Mouse (Mus musculus) layer of hippocampus, postnatal 10 days (tissue): ENCODE data around the gene Gm20388. TPM values are rescaled to one million over a fixed set of nuclear protein-coding genes. Genes with fewer than 3 reads are reported as not detected.

ENCODE experiments used
- DNase-seq, 2 experiments: peaks; one replicate each; pipeline ENCODE4 v3.0.0; 2021; ENCODE audit warnings: low spot score in 2 of 2
- total RNA-seq, 2 experiments: library from RNA; stranded (reverse); gene quantifications; 2 replicates each; pipeline ENCODE4 v1.2.3; 2021

Gene Gm20388
- total RNA-seq, 2 experiments from 2014 or later: not detected

DNA sequence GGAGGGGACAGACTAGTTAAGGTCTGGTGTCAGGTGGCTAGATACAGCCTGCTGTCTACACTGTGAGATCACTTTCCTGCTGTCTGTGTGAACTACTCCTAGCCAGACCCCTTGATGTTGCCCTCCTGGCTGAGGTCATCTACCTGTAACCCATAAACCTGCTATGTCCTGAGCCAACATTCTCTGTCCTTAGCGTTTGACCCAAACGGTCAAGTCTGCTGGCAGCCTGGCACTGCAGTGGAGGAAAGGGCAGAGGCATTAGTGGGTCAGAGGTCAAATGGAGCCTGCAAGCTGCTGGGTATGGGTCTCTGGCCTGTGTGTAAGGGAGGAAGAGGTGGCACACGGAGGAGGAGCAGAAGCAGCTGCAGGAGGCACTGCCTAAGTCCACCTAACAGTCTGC, 4362.2 kb downstream of the Gm20388 start:
- DNase-seq: no peak

DNA sequence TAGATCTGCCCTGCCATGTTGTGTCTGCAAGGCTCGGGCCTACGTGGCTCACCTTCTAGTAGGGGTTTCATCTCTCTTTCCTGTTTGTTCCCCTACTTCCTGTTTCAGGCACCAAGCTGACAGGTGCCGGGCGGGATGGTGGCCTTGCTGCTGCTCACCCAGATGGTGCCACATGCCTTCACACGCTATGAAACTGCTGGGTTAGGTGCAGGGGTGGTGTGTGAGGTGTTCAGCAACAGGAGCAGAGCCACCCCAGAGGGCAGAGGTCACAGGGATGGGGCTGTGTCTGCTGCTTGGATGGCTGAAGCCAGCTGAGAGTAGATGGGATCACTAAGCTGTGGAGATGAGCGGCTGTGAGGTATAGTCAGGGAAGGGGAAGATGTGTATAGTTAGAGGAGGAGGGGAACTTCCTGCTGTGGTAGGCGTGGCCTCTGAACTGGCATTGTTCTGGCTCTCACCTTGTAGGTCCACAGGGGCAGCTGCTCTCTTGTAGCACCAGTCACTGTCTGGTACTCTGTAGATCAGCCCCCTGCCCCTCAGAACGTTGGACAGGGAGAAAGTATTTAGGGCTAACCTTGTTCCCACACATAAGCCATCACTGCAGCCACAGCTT, 4363.1 kb downstream of the Gm20388 start:
- no peak for DNase-seq

DNA sequence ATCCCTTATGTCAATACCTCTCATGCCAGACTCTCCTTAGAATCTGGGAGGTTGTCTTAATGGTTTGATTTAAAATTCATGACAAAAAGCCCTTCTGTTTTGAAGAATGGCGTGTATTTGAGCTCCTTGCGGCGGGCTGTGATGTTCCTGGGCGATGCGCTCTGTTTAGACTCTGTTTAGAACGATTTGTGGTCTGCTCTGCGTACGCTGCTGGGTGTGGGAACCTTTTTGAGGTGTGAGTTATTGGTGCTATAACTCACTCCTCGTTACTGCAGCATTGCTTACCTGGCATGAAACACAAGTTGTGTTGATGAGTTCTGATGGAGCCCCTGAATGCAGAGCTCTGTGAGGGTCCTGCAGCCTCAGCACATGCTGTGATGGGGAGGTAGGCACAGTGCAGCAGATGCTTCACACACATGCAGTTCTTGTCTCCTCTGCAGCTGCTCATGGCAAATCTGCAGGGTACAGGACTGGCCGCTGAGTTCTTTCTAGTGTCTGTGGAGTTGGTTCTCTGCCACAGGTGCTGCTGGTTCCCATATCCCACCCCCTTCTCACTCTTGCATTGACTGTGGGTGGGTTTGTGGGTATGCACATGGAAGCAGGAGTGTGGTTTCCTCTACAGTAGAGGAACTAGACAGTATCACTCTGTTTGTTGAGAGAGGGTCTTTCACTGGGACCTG, 4363.9 kb downstream of the Gm20388 start:
- DNase-seq: no peak

DNA sequence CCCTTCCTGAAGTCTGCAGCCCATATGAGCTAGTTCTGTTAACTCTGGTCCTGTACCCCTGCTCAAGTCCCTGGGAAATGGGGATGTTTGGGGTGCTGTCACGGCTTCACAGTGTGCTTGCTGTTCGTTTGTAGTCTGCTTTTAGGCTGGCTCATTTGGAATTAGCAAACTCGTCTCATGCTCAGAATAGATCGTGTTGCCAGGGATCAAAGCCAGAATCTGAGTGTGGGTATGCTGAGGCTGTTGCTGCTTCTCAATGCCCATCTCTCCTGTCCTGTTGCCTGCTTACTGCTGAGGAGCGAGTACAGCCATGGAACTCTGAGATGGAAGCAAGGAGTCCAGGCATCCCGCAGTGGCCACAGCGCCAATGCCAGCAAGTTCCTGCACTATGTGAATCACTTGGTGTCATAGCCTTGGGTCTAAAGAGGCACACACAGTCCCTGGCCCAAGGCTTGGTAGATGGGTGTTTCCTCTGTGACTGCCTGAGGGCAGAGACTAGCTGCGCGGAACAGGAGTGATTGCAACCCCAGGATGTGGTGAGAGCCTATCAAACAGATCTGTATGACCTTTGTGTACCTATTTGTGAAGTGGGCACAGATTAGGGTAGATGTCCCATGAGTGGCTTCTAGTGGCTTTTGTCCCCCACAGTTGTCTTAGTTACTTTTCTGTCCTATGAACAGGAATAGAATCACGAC, 4364.9 kb downstream of the Gm20388 start:
- DNase-seq: no peak

DNA sequence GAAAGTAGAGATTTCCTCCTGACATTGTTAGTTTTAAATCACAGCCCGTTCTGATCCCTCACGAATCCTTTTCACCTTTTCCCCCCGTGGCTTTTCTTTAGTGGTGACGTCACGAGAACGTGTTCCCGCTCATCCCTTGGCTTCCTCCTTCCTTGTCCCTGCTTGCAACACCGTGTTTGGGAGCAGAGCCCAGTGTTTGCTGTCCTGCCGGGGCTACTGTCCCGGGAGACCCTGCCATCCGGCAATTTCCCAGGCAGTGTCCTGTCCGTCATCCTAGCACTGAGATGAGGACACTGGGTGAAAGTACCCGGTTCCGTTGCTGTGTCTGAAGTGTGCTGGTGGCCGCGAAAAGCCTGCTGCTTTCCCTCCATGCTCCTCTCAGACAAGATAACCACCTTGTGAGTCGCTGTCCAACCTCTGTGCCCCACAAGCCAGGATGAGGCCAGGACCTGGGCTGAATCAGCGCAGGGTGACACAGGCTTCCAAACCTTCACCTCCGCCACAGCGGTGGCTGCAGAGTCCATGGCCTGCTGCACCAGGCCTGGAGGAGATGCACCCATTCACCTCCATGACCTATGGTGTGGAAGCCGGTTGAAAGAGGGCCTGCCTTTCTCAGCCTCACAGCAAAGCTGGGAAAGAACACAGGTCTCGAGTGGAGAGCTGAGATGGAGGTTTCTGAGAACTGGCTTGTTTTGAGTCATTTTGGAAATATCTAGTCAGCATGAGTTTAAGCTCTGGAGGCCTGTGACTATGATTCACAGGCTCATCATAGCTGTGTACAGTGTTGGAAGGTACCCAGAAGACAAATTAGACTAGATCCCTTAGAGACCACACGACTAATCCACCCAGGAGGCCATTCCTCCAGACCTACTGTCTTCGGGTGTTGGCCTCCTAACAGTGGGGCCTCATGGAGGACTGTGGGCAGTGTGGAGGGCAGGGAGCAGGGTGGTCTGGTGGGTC, 4367.6 kb downstream of the Gm20388 start:
- DNase-seq: no peak

DNA sequence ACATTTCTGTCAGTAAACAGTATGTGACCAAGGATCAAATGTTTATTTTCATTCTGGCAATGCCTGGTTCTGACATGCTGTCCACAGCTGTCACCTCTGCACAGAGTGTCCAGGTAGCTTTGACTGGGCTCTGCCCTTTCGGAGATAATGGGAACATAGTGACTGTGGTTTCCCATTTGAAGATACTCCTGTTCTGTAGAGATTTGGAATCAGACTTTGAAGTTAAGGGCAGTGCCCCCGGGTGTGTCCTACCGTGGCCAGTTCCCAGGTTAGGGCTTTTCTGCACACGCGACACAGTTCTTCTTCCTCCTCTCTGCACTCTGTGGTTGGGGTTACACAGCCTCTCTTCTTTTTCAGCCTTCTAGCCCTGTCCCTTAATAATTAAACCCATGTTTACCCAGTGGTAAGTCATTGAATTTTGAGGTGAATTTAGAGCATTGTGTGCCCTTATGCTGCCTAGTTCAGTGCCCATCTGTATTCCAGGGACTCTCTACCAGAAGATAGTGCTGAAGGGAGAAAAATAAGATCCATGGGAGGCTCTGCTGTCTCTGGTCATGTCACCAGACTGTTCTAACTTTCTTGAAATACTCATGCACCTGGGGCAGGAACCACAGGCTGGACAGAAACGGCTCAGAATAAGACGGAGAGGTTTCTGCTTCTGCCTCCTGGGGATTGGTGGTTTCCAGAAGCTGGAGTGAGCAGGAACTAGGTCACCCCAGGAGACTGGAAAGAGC, 4368.5 kb downstream of the Gm20388 start:
- DNase-seq: no peak

DNA sequence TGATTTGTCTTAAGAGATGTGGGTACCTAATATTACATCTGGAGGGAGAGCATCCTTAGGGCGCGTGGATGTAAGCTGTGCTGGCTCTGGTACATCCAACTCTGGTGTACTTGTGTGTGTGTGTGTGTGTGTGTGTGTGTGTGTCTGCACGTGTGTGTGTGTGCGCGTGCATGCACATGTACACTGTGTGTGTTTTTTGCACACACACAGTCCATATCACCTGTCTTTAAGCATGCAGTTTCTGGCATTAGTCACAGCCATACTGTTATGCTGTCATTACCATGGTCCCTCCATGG, 4369.0 kb downstream of the Gm20388 start:
- no peak for DNase-seq

DNA sequence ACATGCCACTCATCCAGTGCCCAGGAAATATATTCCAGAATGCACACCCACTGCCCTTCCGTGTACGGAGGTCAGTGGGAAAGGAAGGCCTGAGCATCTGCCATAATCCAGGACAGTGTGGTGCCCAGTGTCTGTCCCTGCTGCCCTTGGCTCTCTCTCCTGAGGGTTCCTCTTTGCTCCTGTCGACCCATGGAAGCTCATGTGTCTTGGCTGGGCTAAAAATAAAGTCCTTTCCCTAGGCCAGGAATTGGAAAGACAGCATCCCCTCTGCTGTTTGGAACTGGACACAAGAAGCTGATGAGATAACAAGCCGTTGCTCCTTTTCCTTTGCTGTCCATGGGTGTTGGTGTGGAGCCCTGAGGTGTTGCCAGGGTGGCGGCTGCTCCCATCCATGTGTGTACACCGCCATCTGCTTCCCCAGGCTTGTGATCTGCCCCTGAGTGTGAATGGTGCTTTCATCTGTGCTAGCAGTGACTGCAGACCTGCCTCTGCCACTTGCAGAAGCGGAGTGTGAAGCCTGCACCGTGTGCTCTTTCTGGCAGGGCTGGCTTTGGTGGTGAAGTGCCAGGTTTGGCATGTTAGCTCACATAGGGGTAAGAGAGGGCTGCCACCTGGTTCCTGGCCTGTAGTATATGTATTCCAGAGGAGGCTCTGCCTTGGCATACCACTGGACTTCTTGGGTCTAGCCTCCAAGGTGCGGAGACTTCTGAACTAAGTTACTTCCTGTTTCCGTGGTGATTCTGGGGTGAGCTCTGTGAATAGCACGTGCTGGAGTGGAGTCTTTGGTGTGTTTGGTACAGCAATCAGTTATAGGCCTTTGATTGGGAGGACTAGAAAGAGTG, 4371.3 kb downstream of the Gm20388 start:
- no peak for DNase-seq

DNA sequence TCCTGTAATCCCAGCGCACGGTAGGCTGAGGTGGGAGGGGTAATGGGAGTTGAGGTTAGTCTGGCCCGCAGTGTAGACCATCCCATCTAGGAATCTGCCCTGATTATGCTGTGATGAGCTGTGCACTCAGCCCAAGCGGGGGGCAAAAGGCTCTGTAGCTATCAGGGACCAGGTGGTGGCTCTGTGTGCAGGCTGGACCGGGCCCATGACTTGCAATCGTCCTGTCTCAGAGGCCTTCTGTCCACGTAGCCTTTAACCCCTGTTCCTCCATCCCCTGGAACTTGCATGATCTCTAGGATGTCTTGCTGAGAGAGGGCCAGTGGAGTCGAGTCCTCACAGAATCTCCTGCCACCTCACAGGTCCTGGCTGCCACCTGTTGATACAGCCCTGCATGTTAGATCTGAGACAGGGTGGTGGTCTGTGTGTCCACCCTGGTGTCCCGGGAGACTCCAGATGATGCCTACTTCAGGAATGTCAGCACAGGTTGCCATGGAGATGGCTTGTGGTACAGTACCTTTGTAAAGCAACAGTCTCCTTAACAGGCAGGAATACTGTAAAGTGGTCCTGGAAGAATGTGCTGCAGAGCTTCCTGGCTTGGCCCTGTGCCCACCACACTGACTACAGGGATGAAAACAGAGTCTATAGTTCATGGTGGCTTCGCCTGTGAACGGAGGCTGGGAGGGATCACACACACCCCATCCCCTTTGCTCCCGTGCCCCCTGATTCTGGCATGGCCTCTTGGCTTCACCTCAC, 4372.4 kb downstream of the Gm20388 start:
- no peak for DNase-seq

DNA sequence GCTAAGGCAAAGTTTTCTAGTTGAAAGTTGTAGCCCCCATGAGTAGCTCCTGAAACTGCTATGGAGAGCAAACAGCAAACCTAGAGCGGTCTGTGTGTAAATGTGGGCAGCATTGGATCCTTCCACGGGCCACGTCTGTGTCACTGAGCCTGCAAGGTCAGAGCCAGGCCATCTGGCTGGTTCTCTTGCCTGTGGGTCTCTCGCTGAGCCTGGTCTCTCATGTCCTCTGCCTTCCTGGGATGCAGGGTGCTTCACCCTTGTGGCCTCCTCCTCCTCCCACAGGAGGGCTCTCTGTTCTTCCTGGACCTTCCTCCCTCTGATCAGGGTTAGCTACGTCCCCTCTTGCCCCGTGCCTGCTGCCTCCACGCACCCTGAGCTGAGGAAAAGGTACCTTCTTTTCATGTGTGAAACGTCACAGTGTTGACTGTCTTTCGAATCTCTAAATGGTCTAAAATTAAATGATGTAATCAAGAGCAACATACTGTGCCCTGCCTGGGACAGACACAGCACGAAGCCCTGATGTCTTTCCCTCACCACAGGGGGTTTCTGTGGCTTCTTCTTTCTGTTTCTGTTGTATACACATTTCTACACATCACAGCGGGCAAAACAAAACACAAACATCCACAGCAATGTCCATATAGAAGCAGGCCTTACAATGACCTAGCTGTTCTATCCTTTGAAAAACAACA, 4373.1 kb downstream of the Gm20388 start:
- no peak for DNase-seq

DNA sequence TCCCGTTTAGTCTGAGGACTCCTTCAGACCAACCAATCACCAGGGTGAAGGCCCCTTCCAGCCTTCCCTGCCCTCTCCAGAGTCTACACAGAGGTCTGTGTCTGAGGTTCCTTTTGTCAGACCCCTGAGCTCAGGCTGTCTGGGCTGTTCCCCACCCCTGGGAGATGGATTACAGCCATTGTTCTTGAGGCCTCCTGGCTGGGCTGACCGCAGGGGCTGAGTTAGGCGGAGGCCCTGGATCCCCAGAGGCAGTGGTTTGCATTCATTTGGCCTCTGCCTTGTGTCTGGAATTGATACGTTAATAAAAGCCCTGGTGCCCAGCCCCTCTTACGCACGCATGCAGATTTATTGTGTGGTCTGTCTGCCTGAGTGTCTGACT, 4373.7 kb downstream of the Gm20388 start:
- DNase-seq: no peak

DNA sequence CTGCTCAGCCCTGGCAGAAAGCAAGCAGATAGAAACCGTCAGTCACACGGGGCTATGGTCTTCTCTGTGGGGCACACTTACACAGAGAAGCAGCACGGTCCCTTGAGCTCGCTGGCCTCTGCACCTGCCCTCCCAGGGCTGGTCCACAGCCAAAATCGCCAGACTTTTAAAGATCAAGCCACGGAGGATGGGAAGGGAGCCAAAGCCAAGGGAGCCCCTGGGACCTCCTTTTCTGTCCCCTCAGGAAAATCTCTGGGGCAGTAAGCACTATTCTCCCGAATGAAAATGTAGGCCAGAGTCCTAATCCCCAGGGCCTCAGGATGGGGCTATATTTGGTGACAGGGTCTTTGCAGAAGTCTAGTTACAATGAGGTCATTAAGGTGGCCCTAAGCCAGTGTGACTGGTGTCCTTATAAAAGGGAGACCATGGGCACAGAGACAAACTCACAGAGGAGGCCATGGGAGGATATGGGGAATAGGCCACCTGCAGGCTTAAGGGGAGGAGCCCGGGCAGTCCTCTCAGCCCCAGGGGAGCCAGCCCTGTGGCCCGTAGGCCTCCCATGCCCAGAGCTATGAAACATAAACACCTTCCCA, 4374.4 kb downstream of the Gm20388 start:
- DNase-seq: peak in 1 of 2 experiments; percentile 54

DNA sequence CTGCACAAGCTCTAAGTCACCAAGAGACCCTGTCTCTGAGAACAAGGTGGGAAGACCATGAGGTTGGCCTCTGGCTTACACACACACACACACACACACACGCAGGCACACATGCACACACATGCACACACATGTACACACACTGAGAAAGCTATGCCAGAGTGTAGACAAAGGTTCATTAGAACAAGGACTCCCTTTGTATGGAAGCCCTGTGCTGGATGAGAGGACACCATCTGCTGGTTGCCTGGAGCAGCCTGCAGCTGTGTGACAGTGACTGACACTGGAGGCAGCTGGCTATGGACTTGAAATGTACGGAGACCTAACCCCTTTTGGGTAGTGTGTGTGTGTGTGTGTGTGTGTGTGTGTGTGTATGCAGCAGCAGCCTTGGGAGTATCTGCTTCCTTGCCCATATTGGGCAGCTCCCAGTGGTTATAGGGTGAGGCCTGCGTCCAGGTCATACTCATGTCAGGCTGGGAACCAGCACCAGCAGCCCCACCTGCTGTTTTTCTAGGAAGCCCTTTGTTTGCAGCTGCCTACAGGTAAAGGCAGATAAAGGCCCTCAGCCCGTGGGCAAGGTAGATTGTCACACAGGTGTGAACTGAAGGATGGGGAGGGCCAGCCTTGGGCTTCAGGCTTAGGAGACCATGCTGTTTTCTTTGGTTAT, 4376.0 kb downstream of the Gm20388 start:
- no peak for DNase-seq

DNA sequence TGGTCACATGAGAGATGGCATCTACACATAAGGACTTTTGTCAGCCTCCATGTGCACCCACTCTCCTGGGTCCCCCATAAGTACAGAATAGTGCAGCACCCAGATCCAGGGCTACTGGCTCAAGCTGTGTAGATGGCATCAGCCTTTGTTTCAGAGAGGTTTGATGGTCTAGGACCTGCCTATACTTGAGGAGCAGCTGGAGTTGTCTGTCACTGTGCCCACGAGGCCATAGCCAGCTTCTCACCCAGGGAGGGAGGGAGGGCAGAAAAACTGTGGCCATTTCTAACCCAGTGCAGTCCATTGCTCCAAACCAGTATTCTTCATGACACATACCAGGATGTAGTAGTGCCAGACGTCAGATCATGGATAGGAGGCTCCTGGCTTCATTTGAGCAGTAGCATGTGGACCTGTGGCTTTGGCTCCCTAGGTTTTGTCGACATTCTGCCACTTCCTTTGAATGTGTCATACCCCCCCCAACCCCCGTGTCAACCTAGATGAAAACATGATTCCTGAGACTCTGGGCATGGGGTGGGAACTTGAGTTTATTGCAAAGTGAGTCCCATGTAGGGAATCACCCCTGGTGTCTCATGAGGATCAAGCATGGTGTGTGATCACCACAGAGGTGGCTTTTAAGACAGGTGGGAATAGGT, 4377.7 kb downstream of the Gm20388 start:
- no peak for DNase-seq

DNA sequence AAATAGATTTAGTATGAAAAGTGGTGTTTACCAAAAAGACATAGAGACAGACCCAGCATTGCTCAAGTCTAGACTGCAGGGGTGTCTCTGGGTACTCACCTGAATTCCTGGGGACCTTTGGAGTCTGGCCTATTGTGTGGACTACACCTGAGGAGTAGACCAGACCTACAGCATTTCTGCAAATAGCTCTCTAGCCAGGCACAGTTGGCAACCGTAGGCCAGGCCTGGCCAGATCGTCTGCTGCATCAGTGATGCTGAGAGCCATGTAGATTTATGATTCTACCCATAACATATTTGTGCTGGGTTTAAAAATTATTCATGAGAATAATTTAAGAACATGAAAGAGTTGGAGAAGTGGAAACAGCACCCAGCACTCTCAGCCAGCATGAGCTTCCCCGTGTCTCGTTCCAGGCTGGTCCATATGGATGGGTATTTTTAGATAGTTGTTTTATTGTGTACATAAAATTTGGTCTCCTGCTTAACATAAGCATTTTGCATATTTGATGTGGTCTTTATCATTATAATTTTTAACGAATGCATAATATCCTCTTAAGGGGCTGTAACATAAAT, 4378.9 kb downstream of the Gm20388 start:
- DNase-seq: no peak

DNA sequence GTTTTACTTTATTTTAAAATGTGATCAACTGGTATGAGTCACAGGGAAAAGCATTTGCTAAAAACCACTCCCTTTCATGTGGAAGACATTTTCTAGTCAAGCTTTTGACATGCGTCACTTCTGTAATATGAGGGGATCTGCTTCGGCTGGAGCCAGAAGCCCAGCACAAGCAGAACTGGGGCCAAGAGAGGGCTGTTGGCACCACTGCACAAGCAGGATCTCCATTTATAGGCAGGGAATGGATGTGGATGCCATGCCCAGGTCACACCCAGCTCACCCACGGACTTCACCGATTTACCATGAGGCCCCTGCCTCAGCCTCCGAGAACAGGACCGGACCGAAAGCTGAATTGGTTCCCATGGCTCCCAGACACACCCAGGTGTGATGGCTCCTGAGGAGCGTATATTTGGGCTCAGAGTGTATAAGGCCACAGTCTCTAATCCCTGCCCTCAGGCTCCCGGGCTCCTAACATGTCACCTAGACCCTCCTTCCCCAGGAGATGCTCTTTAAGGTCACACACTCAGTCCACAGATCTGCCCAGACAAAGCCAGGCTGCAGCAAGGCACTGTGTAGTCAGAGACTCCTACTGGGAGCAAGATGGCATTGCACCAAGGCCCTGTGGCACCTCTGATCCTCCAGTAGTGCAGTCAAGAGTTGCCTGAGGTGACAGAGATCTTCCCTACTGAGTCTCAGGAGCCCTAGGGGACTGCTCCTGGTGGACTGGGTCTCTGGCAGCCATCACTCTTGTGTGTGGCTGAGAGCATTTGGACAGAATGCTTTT, 4380.5 kb downstream of the Gm20388 start:
- no peak for DNase-seq
